Mouse (Mus musculus): Measurements from ENCODE around the gene Klk5.

Gene Klk5

DNA sequence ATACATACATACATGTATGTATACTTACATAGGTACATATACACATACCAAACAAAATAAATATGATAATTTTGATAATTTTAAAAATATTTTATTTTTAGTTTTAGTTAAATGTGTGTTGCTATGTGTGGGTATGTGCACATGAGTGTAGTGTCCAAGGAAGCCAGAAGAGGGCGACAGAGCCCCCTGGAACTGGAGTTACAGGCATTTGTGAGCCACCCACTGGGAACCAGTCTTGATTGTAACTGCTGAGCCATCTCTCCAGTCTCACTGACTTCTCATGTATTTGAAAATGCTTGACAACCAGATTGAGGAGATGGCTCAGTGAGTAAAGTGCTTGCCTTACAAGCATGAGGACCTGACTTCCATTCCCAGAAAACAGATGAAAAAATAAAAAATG lies 36.5 kb downstream of the Klk5 start:
- DNase-seq: no peak

DNA sequence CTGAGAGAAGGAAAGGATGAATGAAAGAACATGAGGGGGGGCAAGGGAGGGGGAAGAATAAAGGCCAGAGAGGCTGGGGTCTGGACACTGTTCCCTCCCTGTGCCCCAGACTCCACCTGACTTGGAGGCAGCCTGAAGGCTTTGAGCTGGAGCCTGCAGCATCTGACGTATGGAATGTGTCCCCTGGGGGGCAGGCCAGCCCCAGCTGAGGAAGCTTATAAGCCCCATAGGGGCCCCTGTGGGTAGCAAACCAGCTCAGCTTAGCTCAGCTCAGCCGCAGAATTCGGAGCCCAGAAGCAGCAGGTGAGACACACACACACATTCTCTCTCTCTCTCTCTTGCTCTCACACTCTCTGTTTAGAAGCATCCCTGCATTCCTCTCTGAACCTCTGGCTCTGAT lies 39.1 kb downstream of the Klk5 start, which contains the start of gene Klk4:
Klk4 (plus strand) TSS at position 249 of the 400 bp plus-strand sequence.
- DNase-seq: no peak

DNA sequence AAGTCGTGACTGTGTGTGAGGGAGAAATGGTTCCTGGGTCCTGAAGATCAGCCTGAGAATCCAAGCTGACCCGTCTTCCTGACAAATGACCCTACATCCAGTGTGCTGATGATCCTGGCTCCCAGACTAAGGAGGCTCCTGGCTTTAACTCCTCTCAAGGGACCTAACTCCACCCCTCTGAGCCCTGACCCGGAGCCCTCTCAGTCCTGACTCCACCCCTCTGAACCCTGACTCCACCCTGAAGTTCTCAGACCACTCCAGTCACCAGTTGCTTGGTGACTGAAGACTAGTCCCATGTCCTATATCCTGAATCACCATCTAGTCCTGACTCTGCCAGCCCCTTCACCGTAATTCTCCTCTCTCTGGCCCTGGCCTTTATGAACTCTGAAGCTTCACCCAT lies 40.6 kb downstream of the Klk5 start:
- DNase-seq: no peak

DNA sequence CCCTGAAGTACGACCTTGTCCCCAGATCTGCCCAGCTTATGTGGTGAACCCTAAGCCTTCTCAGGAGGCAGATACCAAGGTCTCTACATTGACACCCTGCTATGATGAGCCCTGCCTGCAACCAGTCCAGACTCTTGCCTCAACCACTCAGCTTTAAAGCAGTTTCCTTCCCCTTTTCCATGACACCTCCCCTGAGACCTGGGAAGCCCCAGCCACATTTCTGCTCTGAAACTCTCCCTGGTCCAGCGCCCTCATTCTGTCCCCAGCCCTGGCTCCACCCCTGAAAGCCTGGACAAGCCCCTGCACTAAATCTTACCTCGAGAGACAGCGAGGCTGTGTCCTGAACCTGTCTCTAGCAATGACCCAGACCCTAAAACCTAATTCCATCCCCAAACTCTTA lies 41.0 kb downstream of the Klk5 start:
- no peak for DNase-seq

DNA sequence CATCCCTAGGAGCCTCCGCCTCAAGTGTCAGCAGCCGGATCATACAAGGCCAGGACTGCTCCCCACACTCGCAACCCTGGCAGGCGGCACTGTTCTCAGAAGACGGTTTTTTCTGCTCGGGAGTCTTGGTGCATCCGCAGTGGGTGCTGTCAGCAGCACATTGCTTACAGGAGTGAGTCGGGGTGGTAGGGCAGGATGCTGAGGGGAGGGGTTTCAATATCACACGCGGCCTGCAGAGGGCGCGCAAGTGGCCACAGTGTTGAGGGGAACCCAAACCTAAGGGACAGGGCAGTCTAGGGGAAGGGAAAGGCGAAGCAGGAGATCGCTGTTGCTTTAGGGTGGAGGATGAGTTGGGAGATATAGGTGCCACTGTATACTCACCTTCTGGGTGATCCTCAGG lies 41.8 kb downstream of the Klk5 start:
- peak; percentile 31 to 46 for DNase-seq

DNA sequence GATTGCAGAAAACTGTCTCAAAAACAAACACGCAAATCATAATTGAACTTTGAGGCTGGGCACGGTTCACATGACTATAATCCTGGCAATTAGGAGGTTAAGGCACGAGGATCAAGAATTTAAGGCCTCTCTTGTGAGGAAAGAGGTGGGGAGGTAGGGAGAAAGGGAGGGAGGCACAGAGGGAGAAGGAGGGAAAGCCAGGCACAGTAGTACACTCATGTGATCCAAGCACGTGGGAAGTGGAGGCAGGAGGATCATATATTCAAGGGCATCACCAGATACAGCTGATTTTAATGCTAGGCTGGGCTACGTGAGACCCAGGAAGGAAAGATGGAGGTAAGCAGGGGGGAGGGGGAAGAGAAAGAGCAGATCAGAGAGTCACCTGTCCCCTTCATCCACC lies 49.6 kb downstream of the Klk5 start:
- DNase-seq: no peak

DNA sequence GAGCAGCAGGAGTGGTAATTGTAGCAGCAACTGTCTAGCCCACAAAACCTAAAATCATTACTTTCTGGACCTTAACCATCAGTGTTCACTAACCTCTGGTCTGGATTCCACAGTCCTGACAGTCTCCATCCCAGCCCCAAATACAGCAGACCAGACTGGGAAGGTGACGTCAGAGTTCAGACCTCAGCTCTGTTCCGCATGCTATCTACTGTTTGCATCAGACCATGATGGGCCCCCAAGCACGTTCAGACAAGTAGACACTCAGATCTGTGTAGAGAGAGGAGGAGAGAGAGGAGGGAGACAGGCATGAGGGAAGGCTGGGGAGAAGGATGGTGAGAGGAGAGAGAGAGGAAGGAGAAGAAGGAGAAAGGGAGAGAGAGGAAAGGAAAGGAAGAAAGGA lies 50.0 kb downstream of the Klk5 start:
- DNase-seq: no peak

DNA sequence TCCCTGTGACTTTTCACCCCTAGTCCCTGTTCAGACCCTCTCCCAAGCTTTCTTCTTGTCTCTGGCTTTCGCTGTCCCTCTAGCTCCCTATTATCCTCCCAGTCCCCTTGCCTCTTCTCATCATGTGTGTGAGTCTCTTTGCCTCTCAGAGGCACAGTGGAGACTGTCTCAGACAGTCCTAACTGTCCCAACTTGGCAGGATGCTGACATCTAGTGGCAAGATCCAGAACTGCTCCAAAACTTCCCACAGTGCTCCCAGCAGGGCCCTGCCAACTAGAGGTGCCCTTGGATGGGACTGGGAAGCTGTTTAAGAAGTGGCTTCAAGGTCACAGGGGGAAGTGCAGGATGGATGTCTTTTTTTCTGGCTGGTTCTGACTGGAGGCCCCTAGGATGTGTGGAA lies 53.1 kb downstream of the Klk5 start:
- peak; percentile 83 to 90 for DNase-seq
